Mouse (Mus musculus) thymus, adult 2 months (tissue): ENCODE results near the gene Umad1. TPM values are rescaled to one million over a fixed set of nuclear protein-coding genes. Genes with fewer than 3 reads are reported as not detected.

Experiments used
- DNase-seq: peaks from one replicate; pipeline ENCODE4 v3.0.0; 2021
- H3K27ac ChIP-seq: fragments of 200-500 bp; 2 replicates; pipeline ENCODE4 v1.5.1; 2012; ENCODE audit warnings: low read length, control low read depth; ENCODE audit not compliant: control insufficient read depth, insufficient read depth
- H3K27me3 ChIP-seq: fragments of 200-500 bp; 2 replicates; pipeline ENCODE4 v1.6.1; 2012; ENCODE audit warnings: mild to moderate bottlenecking, low read length, moderate library complexity, mixed read lengths; ENCODE audit not compliant: control insufficient read depth, insufficient read depth
- H3K36me3 ChIP-seq: fragments of 200-500 bp; 2 replicates; pipeline ENCODE4 v1.6.1; 2012; ENCODE audit warnings: mild to moderate bottlenecking, low read length, moderate library complexity; ENCODE audit not compliant: control insufficient read depth, insufficient read depth
- H3K4me1 ChIP-seq: fragments of 200-500 bp; replicated peaks from 2 replicates; pipeline ENCODE4 v1.6.1; 2012; ENCODE audit warnings: low read length; ENCODE audit not compliant: control insufficient read depth, insufficient read depth
- H3K4me3 ChIP-seq: fragments of 200-500 bp; 2 replicates; pipeline ENCODE4 v1.5.1; 2012; ENCODE audit warnings: mild to moderate bottlenecking, low read length, control low read depth, moderate library complexity; ENCODE audit not compliant: control insufficient read depth, insufficient read depth
- CTCF ChIP-seq: fragments of 200-500 bp; IDR thresholded peaks from 2 replicates; pipeline ENCODE4 v1.5.1; 2012; ENCODE audit warnings: mild to moderate bottlenecking, control low read depth, low read length, moderate library complexity, borderline replicate concordance; ENCODE audit not compliant: control insufficient read depth, poor library complexity, insufficient read depth; ENCODE audit errors: extremely low read depth
- POLR2A ChIP-seq: fragments of 200-500 bp; IDR thresholded peaks from 2 replicates; pipeline ENCODE4 v1.6.1; 2012; ENCODE audit warnings: mild to moderate bottlenecking, low read length, control low read depth, moderate library complexity; ENCODE audit not compliant: control insufficient read depth, poor library complexity, insufficient read depth; ENCODE audit errors: extremely low read depth
- WGBS: fragments of 180-500 bp; shearing (Covaris S2); methylation state at CpG from one replicate; pipeline ENCODE4 v1.1.7; 2018; 5-methylcytosine and 5-hydroxymethylcytosine counted together
- polyA plus RNA-seq: library from polyadenylated mRNA; depleted of rRNA; stranded (reverse); fragments of >200 nt; gene quantifications from 2 replicates; pipeline ENCODE4 v1.2.3, GENCODE M21; 2012; rRNA removed

Umad1 gene
- polyA plus RNA-seq, 1 experiment = 13.5 TPM

DNA sequence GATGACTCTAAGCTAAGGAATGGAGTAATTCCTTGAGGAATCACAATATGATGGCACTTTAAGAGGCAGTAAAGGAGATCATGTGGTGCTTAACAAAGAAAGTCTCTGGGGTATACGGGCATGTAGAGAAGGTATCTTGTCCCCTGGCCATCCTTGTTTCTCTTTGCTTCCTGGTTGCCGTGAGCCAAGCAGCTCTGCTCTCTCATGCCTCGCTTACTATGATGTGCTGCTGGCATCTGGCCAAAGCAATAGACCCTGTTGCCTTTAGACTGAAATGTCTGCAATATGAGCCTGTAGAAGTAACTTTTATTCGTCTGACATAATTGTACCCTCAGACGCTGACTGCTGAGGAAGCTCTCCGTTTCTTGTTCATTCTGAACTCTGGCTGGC is 238.8 kb downstream of the Umad1 start:
- Histone ChIP-seq H3K36me3 (no peaks in the 10 kb centered on the region), H3K27me3 (no peaks in the 10 kb centered on the region), H3K4me1 (peaks cover 9% of the 10 kb centered on the region), H3K4me3 (no peak overlapping the region), H3K27ac (no peak overlapping the region)
- TF ChIP-seq CTCF (no peak), POLR2A (no peak)
- 81% methylated on average over 6 of the region's 6 CpGs for WGBS
- DNase-seq = no peak

- Histone ChIP-seq H3K27me3 (no peaks in the 10 kb centered on the region), H3K27ac (no peak overlapping the region), H3K4me1 (peaks cover 9% of the 10 kb centered on the region), H3K36me3 (no peaks in the 10 kb centered on the region), H3K4me3 (no peak overlapping the region)
- TF ChIP-seq CTCF (no peak), POLR2A (no peak)
- no peak for DNase-seq
- 76% methylated on average over 3 of the region's 3 CpGs for WGBS
Observed at GRCm38 (mm10) chr6:8498961-8499360, 239.9 kb downstream of the Umad1 start.

GRCm38 (mm10) chr6:8503953-8504352 is 244.9 kb downstream of the Umad1 start:
- H3K27ac ChIP-seq = no peak overlapping the region
- H3K4me3 ChIP-seq = no peak overlapping the region

DNA sequence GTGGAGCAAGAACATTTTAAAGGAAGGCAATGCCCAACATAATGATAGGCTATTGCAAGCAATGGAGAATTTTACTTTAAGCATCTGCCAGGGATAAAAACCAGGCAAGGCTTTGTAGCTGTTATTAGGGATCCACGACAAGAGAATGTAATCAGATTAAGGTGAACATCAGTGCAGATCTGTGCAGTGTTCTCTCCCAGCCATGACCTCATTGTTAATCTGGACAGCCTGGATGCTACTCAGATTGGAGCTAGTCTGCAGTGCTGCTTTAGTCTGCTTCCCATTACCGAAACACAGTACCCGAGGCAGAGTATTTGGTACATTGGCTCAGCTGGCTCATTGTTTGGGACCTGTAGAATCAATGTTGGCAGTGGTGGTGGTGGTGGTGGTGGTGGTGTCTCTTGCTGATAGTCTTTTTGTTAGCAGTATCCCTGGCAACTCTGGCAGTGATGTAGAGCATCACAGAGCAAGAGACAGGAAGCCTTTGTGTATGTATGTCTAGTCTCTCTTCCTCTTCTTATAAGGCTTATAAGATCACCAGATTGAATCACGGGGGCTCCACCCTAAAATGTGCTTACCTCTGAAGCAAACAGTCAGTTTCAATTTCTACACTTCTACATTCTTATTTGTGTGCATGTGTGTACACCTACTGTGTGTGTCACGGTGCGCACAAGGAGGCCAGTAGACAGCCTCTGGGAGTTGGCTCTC is 245.6 kb downstream of the Umad1 start:
- no peak for DNase-seq
- Histone ChIP-seq H3K4me3 (no peak overlapping the region), H3K27ac (peak overlapping the region; percentile 85), H3K27me3 (no peaks in the 10 kb centered on the region), H3K36me3 (no peaks in the 10 kb centered on the region), H3K4me1 (peaks cover 7% of the 10 kb centered on the region)
- no peak for TF ChIP-seq CTCF
- no peak for TF ChIP-seq POLR2A
- WGBS = 80% methylated on average over 6 of the region's 6 CpGs

More at GRCm38 (mm10) chr6:8503953-8504352, 244.9 kb downstream of the Umad1 start:
- H3K36me3 ChIP-seq = no peaks in the 10 kb centered on the region
- DNase-seq = no peak
- H3K27me3 ChIP-seq = no peaks in the 10 kb centered on the region
- no peak for TF ChIP-seq CTCF
- no peak for TF ChIP-seq POLR2A
- peaks cover 9% of the 10 kb centered on the region for H3K4me1 ChIP-seq
- 74% methylated on average over 3 of the region's 3 CpGs for WGBS

- Histone ChIP-seq H3K36me3 (peaks cover 4% of the 10 kb centered on the region), H3K4me1 (peaks cover 7% of the 10 kb centered on the region), H3K27ac (no peak overlapping the region), H3K4me3 (no peak overlapping the region), H3K27me3 (no peaks in the 10 kb centered on the region)
- DNase-seq = no peak
- TF ChIP-seq CTCF = no peak
- no peak for TF ChIP-seq POLR2A
Observed at GRCm38 (mm10) chr6:8506631-8507030, 247.5 kb downstream of the Umad1 start.

Other genes with a start within 250 kb of the Umad1 start
- gene Col28a1, start 66.7 kb upstream of the Umad1 start, polyA plus RNA-seq = 0.07 and 0.14 TPM in 2 replicates
- gene Mios, start 50.1 kb upstream of the Umad1 start, polyA plus RNA-seq = 4.8 and 5.6 TPM in 2 replicates
- gene Rpa3, start 115 bp upstream of the Umad1 start, polyA plus RNA-seq = 12.6 TPM in 2 replicates
- 0.19 and 0.58 TPM in 2 replicates for gene Gm45062, start 162 bp downstream of the Umad1 start, polyA plus RNA-seq